Mouse (Mus musculus) limb, embryonic 10.5 days (tissue): ENCODE measurements at regions not wholly inside any gene's neighbourhood (a gene's known extent, or its start where the extent isn't known, plus 50 kb on each side); places are given as distances from the start of the nearest gene placed in this dataset.

Experiments
- DNase-seq: peaks from one replicate; pipeline ENCODE4 v3.0.0-alpha.2; 2017; ENCODE audit warnings: low spot score
- H3K27ac ChIP-seq: fragments of 300-500 bp; sonication (generic); 2 replicates; pipeline ENCODE4 v1.5.1; 2016; ENCODE audit warnings: mild to moderate bottlenecking
- H3K27me3 ChIP-seq: fragments of 300-500 bp; sonication (generic); 2 replicates; pipeline ENCODE4 v1.6.1; 2016; ENCODE audit warnings: low read depth, mild to moderate bottlenecking; ENCODE audit not compliant: poor library complexity, severe bottlenecking
- H3K36me3 ChIP-seq: fragments of 300-500 bp; sonication (generic); 2 replicates; pipeline ENCODE4 v1.6.1; 2016; ENCODE audit warnings: mild to moderate bottlenecking, moderate library complexity
- H3K4me1 ChIP-seq: fragments of 300-500 bp; sonication (generic); 2 replicates; pipeline ENCODE4 v1.6.1; 2016
- H3K4me3 ChIP-seq: fragments of 300-500 bp; sonication (generic); 2 replicates; pipeline ENCODE4 v1.5.1; 2016; ENCODE audit warnings: mild to moderate bottlenecking, moderate library complexity
- H3K9me3 ChIP-seq: fragments of 300-500 bp; sonication (generic); replicated peaks from 2 replicates; pipeline ENCODE4 v1.6.1; 2016; ENCODE audit warnings: mild to moderate bottlenecking
- WGBS: fragments of 180-500 bp; shearing (Covaris S2); methylation state at CpG from one replicate; pipeline ENCODE4 v1.1.7; 2016; 5-methylcytosine and 5-hydroxymethylcytosine counted together

DNA sequence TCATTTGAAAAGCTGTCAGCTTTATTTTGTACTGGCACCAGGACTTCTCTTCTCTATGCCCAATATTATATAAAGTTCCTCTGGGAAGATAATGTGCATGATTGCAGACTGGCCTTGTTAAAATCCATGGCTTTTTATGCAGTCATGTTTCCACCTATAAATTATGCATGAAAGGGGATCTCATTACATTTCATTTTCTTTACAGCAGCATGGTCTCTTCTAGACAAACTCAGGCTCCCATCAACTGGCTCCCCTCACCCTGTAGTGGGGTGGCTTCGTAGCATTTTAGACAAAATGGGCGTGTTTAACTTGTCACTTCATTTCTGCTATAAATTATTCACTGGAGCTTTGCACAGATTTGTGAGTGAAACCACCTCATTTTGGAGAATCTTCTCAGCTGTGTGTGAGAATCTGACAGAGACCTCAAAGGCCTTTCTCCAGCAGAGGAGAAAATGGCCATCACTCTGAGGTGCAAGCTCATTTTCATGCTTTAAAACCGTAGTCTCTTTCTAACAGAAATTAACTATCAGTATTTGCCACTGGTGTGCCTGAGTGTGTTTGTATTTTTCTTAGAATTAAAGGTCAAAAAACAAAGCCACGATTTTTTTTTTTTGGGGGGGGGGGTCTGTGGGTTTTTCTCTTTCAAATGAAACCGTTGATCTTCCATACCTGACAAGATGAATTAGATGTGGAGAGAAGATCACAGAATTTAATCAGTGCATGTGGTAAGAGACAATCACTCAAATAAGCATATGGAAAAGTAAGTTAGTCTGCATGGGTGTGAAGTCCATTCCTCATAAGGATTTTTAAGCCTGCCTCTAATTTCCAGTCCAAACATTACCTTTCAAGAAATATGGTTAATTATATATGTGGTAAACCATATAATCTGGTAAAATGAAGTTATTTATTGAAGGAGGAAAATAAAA, 111.4 kb upstream of the 1700008P02Rik start:
- Histone ChIP-seq H3K4me1 (no peaks in the 10 kb centered on the region; the same call in 1 of the 2 replicates), H3K27ac (no peak overlapping the region), H3K9me3 (no peaks in the 10 kb centered on the region), H3K36me3 (no peaks in the 10 kb centered on the region), H3K4me3 (no peak overlapping the region), H3K27me3 (no peaks in the 10 kb centered on the region)
- 70% methylated on average over 5 of the region's 5 CpGs for WGBS
- no peak for DNase-seq

DNA sequence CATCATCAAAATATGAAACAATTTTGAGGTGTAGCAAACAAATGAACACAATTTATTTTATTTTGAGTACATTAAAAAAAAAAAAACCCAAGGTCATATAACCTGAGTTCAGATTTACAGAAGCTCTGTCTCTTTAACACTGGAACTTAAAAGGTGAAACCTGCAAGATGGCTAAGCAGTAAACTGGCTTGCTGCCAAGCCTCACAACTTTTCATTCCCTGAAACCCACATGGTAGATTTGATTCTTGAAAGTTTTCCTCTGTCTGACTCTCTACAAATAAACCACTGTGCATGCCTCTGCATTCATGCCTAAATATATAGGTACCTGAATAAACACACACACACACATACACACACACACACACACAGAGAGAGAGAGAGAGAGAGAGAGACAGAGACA, 109.8 kb upstream of the 1700008P02Rik start:
- Histone ChIP-seq H3K27ac (no peak overlapping the region), H3K4me1 (no peaks in the 10 kb centered on the region; the same call in 1 of the 2 replicates), H3K27me3 (no peaks in the 10 kb centered on the region), H3K4me3 (no peak overlapping the region), H3K9me3 (no peaks in the 10 kb centered on the region), H3K36me3 (no peaks in the 10 kb centered on the region)
- DNase-seq = no peak

DNA sequence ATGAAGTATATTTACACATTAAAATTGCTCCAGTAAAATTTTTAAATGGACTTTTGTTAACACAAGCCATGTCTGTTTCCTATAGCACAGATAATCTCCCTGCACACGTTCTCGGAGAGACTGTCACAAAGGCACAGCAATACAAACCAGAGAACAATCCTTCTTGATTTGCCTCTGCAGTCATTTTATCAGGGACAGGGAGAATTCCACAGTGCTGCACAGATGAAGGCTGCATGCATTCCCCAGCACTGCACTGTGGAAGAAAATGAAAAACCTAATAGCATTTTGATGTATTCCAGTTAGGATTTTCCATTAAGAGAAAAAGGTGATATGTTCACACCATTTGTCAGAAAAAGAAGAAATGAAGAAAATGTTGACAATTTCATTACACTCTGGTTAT, 63.4 kb upstream of the 1700008P02Rik start:
- no peak overlapping the region for H3K4me3 ChIP-seq
- H3K4me1 ChIP-seq = no peaks in the 10 kb centered on the region
- DNase-seq = no peak
- no peaks in the 10 kb centered on the region for H3K27me3 ChIP-seq
- no peak overlapping the region for H3K27ac ChIP-seq
- H3K9me3 ChIP-seq = no peaks in the 10 kb centered on the region
- WGBS = 82% methylated on average over 2 of the region's 2 CpGs
- H3K36me3 ChIP-seq = no peaks in the 10 kb centered on the region

DNA sequence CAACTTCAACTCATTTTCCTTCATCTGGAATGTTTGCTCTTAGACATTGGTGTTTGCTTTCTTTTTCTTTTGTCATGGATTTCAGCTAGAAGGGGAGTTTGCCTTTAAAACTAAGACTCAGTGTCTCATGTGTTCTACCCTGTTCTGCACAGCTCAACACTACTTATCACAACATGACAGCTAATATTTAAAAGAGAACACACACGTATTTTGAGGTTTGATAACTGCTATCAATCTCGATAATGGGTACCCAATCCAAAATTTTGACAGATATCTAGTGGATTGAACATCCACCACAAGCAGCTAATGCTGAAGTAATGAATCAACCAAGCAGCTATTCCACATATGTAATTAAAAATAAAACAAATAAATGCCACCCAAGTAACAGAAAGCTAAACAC, 61.2 kb upstream of the 1700008P02Rik start:
- H3K4me3 ChIP-seq = no peak overlapping the region
- no peak overlapping the region for H3K27ac ChIP-seq
- H3K4me1 ChIP-seq = no peaks in the 10 kb centered on the region
- no peak for DNase-seq
- H3K9me3 ChIP-seq = no peaks in the 10 kb centered on the region
- no peaks in the 10 kb centered on the region for H3K36me3 ChIP-seq
- WGBS = 80% methylated on average over 2 of the region's 2 CpGs
- H3K27me3 ChIP-seq = no peaks in the 10 kb centered on the region

DNA sequence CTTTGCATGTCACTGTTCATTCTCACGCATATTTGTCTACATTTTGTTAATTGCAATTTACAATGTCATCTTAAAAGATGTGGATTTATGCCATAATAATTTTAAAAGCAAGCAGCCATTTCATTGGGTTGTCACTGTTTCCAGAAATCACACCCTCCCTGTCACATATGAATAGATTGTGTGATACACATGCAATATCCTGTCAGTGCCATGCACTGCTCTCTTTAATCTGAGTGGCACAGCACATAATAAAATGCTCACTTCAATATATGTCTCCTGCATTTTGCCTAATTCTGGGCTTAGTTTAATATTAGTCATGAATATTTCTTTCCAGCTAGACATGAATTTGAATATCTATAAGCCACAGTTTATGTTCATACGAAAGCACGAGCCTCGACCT, 56.1 kb upstream of the 1700008P02Rik start:
- 91% methylated on average over 4 of the region's 4 CpGs for WGBS
- no peak for DNase-seq
- H3K4me3 ChIP-seq = no peak overlapping the region
- H3K4me1 ChIP-seq = no peaks in the 10 kb centered on the region
- no peak overlapping the region for H3K27ac ChIP-seq
- no peaks in the 10 kb centered on the region for H3K36me3 ChIP-seq
- H3K9me3 ChIP-seq = no peaks in the 10 kb centered on the region
- no peaks in the 10 kb centered on the region for H3K27me3 ChIP-seq

GRCm38 (mm10) chr3:6675354-6675753, 55.1 kb upstream of the 1700008P02Rik start:
- Histone ChIP-seq H3K27ac (no peak overlapping the region), H3K9me3 (no peaks in the 10 kb centered on the region), H3K4me3 (no peak overlapping the region), H3K4me1 (no peaks in the 10 kb centered on the region), H3K36me3 (no peaks in the 10 kb centered on the region), H3K27me3 (no peaks in the 10 kb centered on the region)
- 65% methylated on average over 3 of the region's 3 CpGs for WGBS
- no peak for DNase-seq
